Mouse (Mus musculus) CH12.LX (cell line): ENCODE results near the gene Dnlz. TPM values are rescaled to one million over a fixed set of nuclear protein-coding genes. Genes with fewer than 3 reads are reported as not detected.

Source experiments
- DNase-seq: peaks from one replicate; pipeline ENCODE4 v3.0.0-alpha.2; 2013; ENCODE audit errors: extremely low read depth
- H3K27ac ChIP-seq: 2 replicates; pipeline ENCODE4 v1.5.1; 2012; ENCODE audit warnings: low read depth, mild to moderate bottlenecking, control low read depth, moderate library complexity; ENCODE audit not compliant: insufficient read depth
- H3K27me3 ChIP-seq: replicated peaks from 2 replicates; pipeline ENCODE3; 2012; ENCODE audit warnings: inconsistent platforms
- H3K36me3 ChIP-seq, 2 experiments: replicated peaks in 1 of 2; 2 replicates each; pipeline versions ENCODE3 to v1.6.1; 2012; ENCODE audit warnings: inconsistent platforms in 1 of 2, low read length in 1 of 2, mild to moderate bottlenecking in 1 of 2, mixed read lengths in 1 of 2, moderate library complexity in 1 of 2; ENCODE audit not compliant: control insufficient read depth in 1 of 2, insufficient read depth in 1 of 2
- H3K4me1 ChIP-seq, 2 experiments: 2 replicates each; pipeline ENCODE4 v1.6.1; 2012; ENCODE audit warnings: inconsistent platforms in 1 of 2, moderate library complexity in 1 of 2; ENCODE audit not compliant: insufficient read depth in 2 of 2, control insufficient read depth in 1 of 2
- H3K4me2 ChIP-seq: 2 replicates; pipeline ENCODE4 v1.6.1; 2012; ENCODE audit warnings: low read depth, mild to moderate bottlenecking, control low read depth; ENCODE audit not compliant: poor library complexity, insufficient read depth, severe bottlenecking
- H3K4me3 ChIP-seq, 3 experiments: fragments of 150-350 bp in 1 of 3; sonication (generic) in 1 of 3; replicated peaks in 1 of 3; 2 replicates each; pipeline versions ENCODE3 to v1.5.1; 2011 to 2012; ENCODE audit warnings: low read depth in 2 of 3, low read length in 2 of 3, mild to moderate bottlenecking in 2 of 3, moderate library complexity in 2 of 3, control low read depth in 1 of 3, improper control_type of control experiment in 1 of 3, inconsistent platforms in 1 of 3, mixed read lengths in 1 of 3; ENCODE audit not compliant: poor library complexity in 1 of 3
- H3K79me2 ChIP-seq: replicated peaks from 2 replicates; pipeline ENCODE4 v1.6.1; 2012; ENCODE audit warnings: mild to moderate bottlenecking, moderate library complexity; ENCODE audit not compliant: control insufficient read depth, poor library complexity, insufficient read depth, severe bottlenecking; ENCODE audit errors: extremely low read depth
- H3K9ac ChIP-seq: 2 replicates; pipeline ENCODE4 v1.6.1; 2012; ENCODE audit warnings: low read depth, mild to moderate bottlenecking, control low read depth, moderate library complexity; ENCODE audit not compliant: insufficient read depth
- H3K9me3 ChIP-seq: replicated peaks from 2 replicates; pipeline ENCODE3; 2012; ENCODE audit warnings: low read length, inconsistent platforms, mixed read lengths
- CHD2 ChIP-seq: IDR thresholded peaks from 2 replicates; pipeline ENCODE4 v1.6.1; 2011; ENCODE audit warnings: low read length, improper control_type of control experiment
- E2F4 ChIP-seq: IDR thresholded peaks from 2 replicates; pipeline ENCODE4 v1.6.1; 2011; ENCODE audit warnings: low read depth, low read length, improper control_type of control experiment; ENCODE audit not compliant: insufficient replicate concordance
- ELF1 ChIP-seq: IDR thresholded peaks from 2 replicates; pipeline ENCODE4 v1.6.1; 2014; ENCODE audit warnings: low read depth, mild to moderate bottlenecking, inconsistent platforms, low read length, improper control_type of control experiment
- EP300 ChIP-seq: IDR thresholded peaks from 2 replicates; pipeline ENCODE4 v1.6.1; 2011; ENCODE audit warnings: low read length, improper control_type of control experiment
- MAZ ChIP-seq: IDR thresholded peaks from 2 replicates; pipeline ENCODE4 v1.6.1; 2012; ENCODE audit warnings: low read depth, mild to moderate bottlenecking, inconsistent platforms, low read length, improper control_type of control experiment, moderate library complexity
- MEF2A ChIP-seq: IDR thresholded peaks from 2 replicates; pipeline ENCODE4 v1.6.1; 2014; ENCODE audit warnings: low read depth, mild to moderate bottlenecking, inconsistent platforms, low read length, improper control_type of control experiment, borderline replicate concordance
- NELFE ChIP-seq: IDR thresholded peaks from 2 replicates; pipeline ENCODE4 v1.6.1; 2011; ENCODE audit warnings: low read depth, low read length, improper control_type of control experiment
- POLR2AphosphoS2 ChIP-seq: IDR thresholded peaks from 2 replicates; pipeline ENCODE4 v1.6.1; 2011; ENCODE audit warnings: low read depth, low read length, improper control_type of control experiment
- SIN3A ChIP-seq: IDR thresholded peaks from 2 replicates; pipeline ENCODE4 v1.6.1; 2012; ENCODE audit warnings: low read length, improper control_type of control experiment, inconsistent platforms
- UBTF ChIP-seq: IDR thresholded peaks from 2 replicates; pipeline ENCODE4 v1.6.1; 2012; ENCODE audit warnings: low read depth, mild to moderate bottlenecking, inconsistent platforms, low read length, improper control_type of control experiment, moderate library complexity
- USF2 ChIP-seq: conservative IDR thresholded peaks from 2 replicates; pipeline ENCODE4 v1.6.1; 2011; ENCODE audit warnings: low read depth, low read length, improper control_type of control experiment
- ZC3H11A ChIP-seq: IDR thresholded peaks from 2 replicates; pipeline ENCODE4 v1.6.1; 2012; ENCODE audit warnings: low read depth, mild to moderate bottlenecking, inconsistent platforms, low read length, improper control_type of control experiment
- ZKSCAN1 ChIP-seq: IDR thresholded peaks from 2 replicates; pipeline ENCODE4 v1.6.1; 2012; ENCODE audit warnings: low read depth, inconsistent platforms, low read length, improper control_type of control experiment, borderline replicate concordance
- ZNF384 ChIP-seq: IDR thresholded peaks from 2 replicates; pipeline ENCODE4 v1.6.1; 2012; ENCODE audit warnings: low read depth, low read length, improper control_type of control experiment, inconsistent platforms
- dilution Hi-C: fragments of 300-500 bp; cut with MboI; formaldehyde crosslinking; loops from 2 replicates; pipeline ENCODE4 v1.14.3; 2020; ENCODE audit warnings: low sequenced_read_pairs; ENCODE audit not compliant: extremely low pct_unique_long_range_greater_than_20kb, extremely low pct_ligation_motif_present
- in situ Hi-C: fragments of 300-500 bp; cut with MboI; formaldehyde crosslinking; loops from 3 replicates; pipeline ENCODE4 v1.14.3; 2019; ENCODE audit warnings: low sequenced_read_pairs, low pct_ligation_motif_present, low pct_unique_long_range_greater_than_20kb, mixed read lengths
- polyA plus RNA-seq: library from polyadenylated mRNA; unstranded; fragments of >175 nt; gene quantifications from 2 replicates; pipeline ENCODE4 v1.2.1, GENCODE M21; 2012; ENCODE audit warnings: low read depth; ENCODE audit not compliant: insufficient read length
- total RNA-seq, 2 experiments: library from RNA; depleted of rRNA; stranded (reverse); fragments of 300-350 nt in 1 of 2; fragments of >200 nt in 1 of 2; gene quantifications; 2 replicates each; pipeline ENCODE4 v1.2.3; 2012 to 2014

Gene Dnlz
- total and polyA plus RNA-seq, 3 experiments, result 15.1 to 17.8 (median 17.1) TPM

DNA sequence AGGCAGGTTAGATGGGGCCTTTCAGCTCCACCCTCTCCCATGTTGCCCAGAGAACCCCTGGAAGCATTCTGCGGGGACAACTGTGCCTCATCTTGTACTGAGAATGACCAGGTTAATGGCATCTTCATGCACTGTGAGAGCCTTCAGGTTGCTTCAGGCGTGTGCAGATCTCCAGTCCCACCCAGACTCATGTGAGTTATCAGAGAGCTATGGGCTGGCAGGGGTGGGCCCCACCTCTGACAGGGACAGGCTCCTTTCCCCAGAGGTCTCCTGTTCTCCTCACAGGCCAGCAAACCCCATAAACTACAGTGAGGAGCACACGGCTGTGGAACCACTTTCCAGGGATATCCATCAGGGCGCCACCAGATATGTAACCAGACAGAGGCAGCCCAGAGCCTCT, 49.1 kb upstream of the Dnlz start:
- Histone ChIP-seq H3K9ac (no peak overlapping the region), H3K27me3 (no peaks in the 10 kb centered on the region), H3K9me3 (no peaks in the 10 kb centered on the region), H3K27ac (no peak overlapping the region), H3K36me3 (peaks cover 61 to 83% of the 10 kb centered on the region in 2 experiments), H3K4me3 (no peak overlapping the region), H3K4me1 (peaks cover 3 to 18% of the 10 kb centered on the region in 2 experiments), H3K79me2 (no peaks in the 10 kb centered on the region), H3K4me2 (no peak overlapping the region)
- TF ChIP-seq MEF2A (no peak), E2F4 (no peak), USF2 (no peak), ZC3H11A (no peak), ZNF384 (no peak), SIN3A (no peak), UBTF (no peak)
- in situ Hi-C loops, result no loop called here
- DNase-seq, result no peak
- dilution Hi-C loops, result no loop called here

GRCm38 (mm10) chr2:26400296-26400695, 48.4 kb upstream of the Dnlz start:
- Histone ChIP-seq H3K4me1 (peaks cover 0 to 12% of the 10 kb centered on the region in 2 experiments; a peak in 1 of 4 replicates), H3K4me3 (no peak overlapping the region), H3K4me2 (no peak overlapping the region), H3K9ac (no peak overlapping the region), H3K27ac (no peak overlapping the region), H3K9me3 (no peaks in the 10 kb centered on the region), H3K36me3 (peaks cover 69 to 87% of the 10 kb centered on the region in 2 experiments), H3K79me2 (no peaks in the 10 kb centered on the region), H3K27me3 (no peaks in the 10 kb centered on the region)
- no peak for DNase-seq
- in situ Hi-C loops (no loop called here), dilution Hi-C loops (no loop called here)
- TF ChIP-seq NELFE (no peak), CHD2 (no peak), SIN3A (no peak), ELF1 (no peak), UBTF (no peak), MAZ (no peak), ZKSCAN1 (no peak)

GRCm38 (mm10) chr2:26399647-26400046, 47.7 kb upstream of the Dnlz start:
- no peak overlapping the region for H3K9ac ChIP-seq
- H3K4me2 ChIP-seq, result no peak overlapping the region
- TF ChIP-seq POLR2AphosphoS2, result 0 out of 2 replicates have a peak, but pooled peaks have one; percentile 30
- TF ChIP-seq EP300, result no peak
- no peak for TF ChIP-seq UBTF
- DNase-seq, result no peak
- in situ Hi-C loops, result no loop called here
- no peak overlapping the region for H3K27ac ChIP-seq
- H3K79me2 ChIP-seq, result no peaks in the 10 kb centered on the region
- dilution Hi-C loops, result no loop called here
- H3K36me3 ChIP-seq, result peaks cover 75 to 87% of the 10 kb centered on the region in 2 experiments
- H3K27me3 ChIP-seq, result no peaks in the 10 kb centered on the region
- H3K9me3 ChIP-seq, result no peaks in the 10 kb centered on the region
- H3K4me3 ChIP-seq, result no peak overlapping the region
- peaks cover 0 to 8% of the 10 kb centered on the region in 2 experiments; a peak in 1 of 4 replicates for H3K4me1 ChIP-seq
